Mouse (Mus musculus): ENCODE results near the gene Tle6. TPM values are rescaled to one million over a fixed set of nuclear protein-coding genes. Genes with fewer than 3 reads are reported as not detected.

Tle6 gene
- polyA plus RNA-seq, 1 experiment, result 15.0 TPM

GRCm38 (mm10) chr10:81638101-81638500 lies 37.2 kb upstream of the Tle6 start:
- Histone ChIP-seq H3K36me3 (ENCODE audit: control insufficient read depth, insufficient read depth, low read length, poor library complexity, severe bottlenecking) (no peaks in the 10 kb centered on the region), H3K9ac (ENCODE audit: low read depth, poor library complexity, severe bottlenecking) (no peak overlapping the region)

GRCm38 (mm10) chr10:81636338-81636737 lies 35.5 kb upstream of the Tle6 start:
- H3K9ac ChIP-seq (ENCODE audit: low read depth, poor library complexity, severe bottlenecking), result no peak overlapping the region
- H3K27me3 ChIP-seq (ENCODE audit: control insufficient read depth, insufficient read depth, low read length, poor library complexity, severe bottlenecking), result no peaks in the 10 kb centered on the region
- no peak overlapping the region for H3K4me3 ChIP-seq (ENCODE audit: low read depth, low read length)

More at GRCm38 (mm10) chr10:81638101-81638500, 37.2 kb upstream of the Tle6 start:
- H3K9me3 ChIP-seq (replicated peaks; ENCODE audit: control insufficient read depth, insufficient read depth, low read length, poor library complexity, severe bottlenecking), result no peaks in the 10 kb centered on the region
- no peak for TF ChIP-seq CTCF (IDR thresholded peaks at IDR 0.05; ENCODE audit: low read depth, low read length)
- TF ChIP-seq POLR2A (IDR thresholded peaks at IDR 0.05; ENCODE audit: insufficient read depth, low read length), result no peak
- TF ChIP-seq EP300 (IDR thresholded peaks at IDR 0.05; ENCODE audit: insufficient read depth, low read depth, low read length), result no peak
- no peak overlapping the region for H3K4me3 ChIP-seq (ENCODE audit: low read depth, low read length)
- H3K27ac ChIP-seq (ENCODE audit: insufficient read depth, low read length), result no peak overlapping the region
- H3K4me1 ChIP-seq (ENCODE audit: control insufficient read depth, insufficient read depth, low read length), result peaks cover 2% of the 10 kb centered on the region
- no peaks in the 10 kb centered on the region for H3K27me3 ChIP-seq (ENCODE audit: control insufficient read depth, insufficient read depth, low read length, poor library complexity, severe bottlenecking)

GRCm38 (mm10) chr10:81633253-81634099 lies 32.6 kb upstream of the Tle6 start:
- no peak overlapping the region for H3K27ac ChIP-seq (ENCODE audit: insufficient read depth, low read length)
- no peaks in the 10 kb centered on the region for H3K27me3 ChIP-seq (ENCODE audit: control insufficient read depth, insufficient read depth, low read length, poor library complexity, severe bottlenecking)
- peaks cover 3% of the 10 kb centered on the region for H3K4me1 ChIP-seq (ENCODE audit: control insufficient read depth, insufficient read depth, low read length)
- no peaks in the 10 kb centered on the region for H3K36me3 ChIP-seq (ENCODE audit: control insufficient read depth, insufficient read depth, low read length, poor library complexity, severe bottlenecking)
- peak; percentile 49; the same call in 1 of the 2 replicates for TF ChIP-seq EP300 (IDR thresholded peaks at IDR 0.05; ENCODE audit: insufficient read depth, low read depth, low read length)
- peak; percentile 52 for TF ChIP-seq POLR2A (IDR thresholded peaks at IDR 0.05; ENCODE audit: insufficient read depth, low read length)
- no peak for TF ChIP-seq CTCF (IDR thresholded peaks at IDR 0.05; ENCODE audit: low read depth, low read length)
- H3K9me3 ChIP-seq (replicated peaks; ENCODE audit: control insufficient read depth, insufficient read depth, low read length, poor library complexity, severe bottlenecking), result no peaks in the 10 kb centered on the region
- H3K9ac ChIP-seq (ENCODE audit: low read depth, poor library complexity, severe bottlenecking), result peak overlapping the region; percentile 7; the same call in 1 of the 2 replicates
- H3K4me3 ChIP-seq (ENCODE audit: low read depth, low read length), result peak overlapping the region; percentile 58

More at GRCm38 (mm10) chr10:81636338-81636737, 35.5 kb upstream of the Tle6 start:
- Histone ChIP-seq H3K4me1 (ENCODE audit: control insufficient read depth, insufficient read depth, low read length) (peaks cover 2% of the 10 kb centered on the region), H3K27ac (ENCODE audit: insufficient read depth, low read length) (no peak overlapping the region), H3K36me3 (ENCODE audit: control insufficient read depth, insufficient read depth, low read length, poor library complexity, severe bottlenecking) (no peaks in the 10 kb centered on the region), H3K9me3 (replicated peaks; ENCODE audit: control insufficient read depth, insufficient read depth, low read length, poor library complexity, severe bottlenecking) (no peaks in the 10 kb centered on the region)
- TF ChIP-seq POLR2A (IDR thresholded peaks at IDR 0.05; ENCODE audit: insufficient read depth, low read length), result no peak
- no peak for TF ChIP-seq CTCF (IDR thresholded peaks at IDR 0.05; ENCODE audit: low read depth, low read length)
- TF ChIP-seq EP300 (IDR thresholded peaks at IDR 0.05; ENCODE audit: insufficient read depth, low read depth, low read length), result no peak

GRCm38 (mm10) chr10:81628390-81628789 lies 27.5 kb upstream of the Tle6 start, which contains the start of gene Ankrd24:
Ankrd24 (plus strand) TSS chr10:81628540.
- Histone ChIP-seq H3K27me3 (ENCODE audit: control insufficient read depth, insufficient read depth, low read length, poor library complexity, severe bottlenecking) (no peaks in the 10 kb centered on the region), H3K27ac (ENCODE audit: insufficient read depth, low read length) (peak within 1 kb of the TSS; percentile 88), H3K9ac (ENCODE audit: low read depth, poor library complexity, severe bottlenecking) (peak within 1 kb of the TSS; percentile 68), H3K36me3 (ENCODE audit: control insufficient read depth, insufficient read depth, low read length, poor library complexity, severe bottlenecking) (no peaks in the 10 kb centered on the region), H3K4me1 (ENCODE audit: control insufficient read depth, insufficient read depth, low read length) (peaks cover 8% of the 10 kb centered on the region), H3K4me3 (ENCODE audit: low read depth, low read length) (peak within 1 kb of the TSS; percentile 90), H3K9me3 (replicated peaks; ENCODE audit: control insufficient read depth, insufficient read depth, low read length, poor library complexity, severe bottlenecking) (no peaks in the 10 kb centered on the region)
- TF ChIP-seq CTCF (IDR thresholded peaks at IDR 0.05; ENCODE audit: low read depth, low read length) (no peak), EP300 (IDR thresholded peaks at IDR 0.05; ENCODE audit: insufficient read depth, low read depth, low read length) (0 out of 2 replicates have a peak, but pooled peaks have one; percentile 22)

GRCm38 (mm10) chr10:81627836-81628220 lies 27.0 kb upstream of the Tle6 start:
- Histone ChIP-seq H3K9ac (ENCODE audit: low read depth, poor library complexity, severe bottlenecking) (peak overlapping the region; percentile 68), H3K9me3 (replicated peaks; ENCODE audit: control insufficient read depth, insufficient read depth, low read length, poor library complexity, severe bottlenecking) (no peaks in the 10 kb centered on the region)
- TF ChIP-seq CTCF (IDR thresholded peaks at IDR 0.05; ENCODE audit: low read depth, low read length) (no peak), POLR2A (IDR thresholded peaks at IDR 0.05; ENCODE audit: insufficient read depth, low read length) (no peak), EP300 (IDR thresholded peaks at IDR 0.05; ENCODE audit: insufficient read depth, low read depth, low read length) (no peak)

More at GRCm38 (mm10) chr10:81627836-81628220, 27.0 kb upstream of the Tle6 start:
- Histone ChIP-seq H3K27ac (ENCODE audit: insufficient read depth, low read length) (peak overlapping the region; percentile 88), H3K27me3 (ENCODE audit: control insufficient read depth, insufficient read depth, low read length, poor library complexity, severe bottlenecking) (no peaks in the 10 kb centered on the region), H3K36me3 (ENCODE audit: control insufficient read depth, insufficient read depth, low read length, poor library complexity, severe bottlenecking) (no peaks in the 10 kb centered on the region), H3K4me3 (ENCODE audit: low read depth, low read length) (peak overlapping the region; percentile 90), H3K4me1 (ENCODE audit: control insufficient read depth, insufficient read depth, low read length) (peaks cover 8% of the 10 kb centered on the region)

All from ES-Bruce4 (cell line).